Mouse (Mus musculus) intestine, embryonic 15.5 days (tissue): ENCODE measurements around the gene Tnrc18. TPM values are rescaled to one million over a fixed set of nuclear protein-coding genes. Genes with fewer than 3 reads are reported as not detected.

Experiments
- ATAC-seq: fragments of 200-750 bp; cut with Nextera tagmentation; 2 replicates; pipeline ENCODE4 v1.8.0; 2017; ENCODE audit warnings: moderate TSS enrichment, moderate library complexity
- H3K27ac ChIP-seq: fragments of 300-500 bp; sonication (generic); 2 replicates; pipeline ENCODE4 v1.5.1; 2015; ENCODE audit warnings: mild to moderate bottlenecking, inconsistent platforms
- H3K27me3 ChIP-seq: fragments of 300-500 bp; sonication (generic); replicated peaks from 2 replicates; pipeline ENCODE4 v1.6.1; 2015; ENCODE audit warnings: inconsistent platforms
- H3K36me3 ChIP-seq: fragments of 300-500 bp; sonication (generic); 2 replicates; pipeline ENCODE4 v1.6.1; 2015; ENCODE audit warnings: inconsistent platforms
- H3K4me1 ChIP-seq: fragments of 300-500 bp; sonication (generic); replicated peaks from 2 replicates; pipeline ENCODE4 v1.6.1; 2015; ENCODE audit warnings: inconsistent platforms
- H3K4me2 ChIP-seq: fragments of 300-500 bp; sonication (generic); replicated peaks from 2 replicates; pipeline ENCODE4 v1.6.1; 2015; ENCODE audit warnings: mild to moderate bottlenecking, inconsistent platforms
- H3K4me3 ChIP-seq: fragments of 300-500 bp; sonication (generic); replicated peaks from 2 replicates; pipeline ENCODE4 v1.5.1; 2015; ENCODE audit warnings: inconsistent platforms
- H3K9ac ChIP-seq: fragments of 300-500 bp; sonication (generic); 2 replicates; pipeline ENCODE4 v1.6.1; 2015; ENCODE audit warnings: inconsistent platforms
- H3K9me3 ChIP-seq: fragments of 300-500 bp; sonication (generic); 2 replicates; pipeline ENCODE4 v1.6.1; 2016; ENCODE audit warnings: inconsistent platforms
- WGBS: fragments of 180-500 bp; shearing (Covaris S2); methylation state at CpG from one replicate; pipeline ENCODE4 v1.1.7; 2015; 5-methylcytosine and 5-hydroxymethylcytosine counted together
- polyA plus RNA-seq: library from polyadenylated mRNA; unstranded; fragments of >200 nt; fragmentation: Nextera tagmentation; extraction: Ambion mirVana; gene quantifications from 2 replicates; pipeline ENCODE4 v1.2.1, GENCODE M21; 2015

Tnrc18 gene
- polyA plus RNA-seq, 1 experiment from 2014 or later, result 19.5 TPM

DNA sequence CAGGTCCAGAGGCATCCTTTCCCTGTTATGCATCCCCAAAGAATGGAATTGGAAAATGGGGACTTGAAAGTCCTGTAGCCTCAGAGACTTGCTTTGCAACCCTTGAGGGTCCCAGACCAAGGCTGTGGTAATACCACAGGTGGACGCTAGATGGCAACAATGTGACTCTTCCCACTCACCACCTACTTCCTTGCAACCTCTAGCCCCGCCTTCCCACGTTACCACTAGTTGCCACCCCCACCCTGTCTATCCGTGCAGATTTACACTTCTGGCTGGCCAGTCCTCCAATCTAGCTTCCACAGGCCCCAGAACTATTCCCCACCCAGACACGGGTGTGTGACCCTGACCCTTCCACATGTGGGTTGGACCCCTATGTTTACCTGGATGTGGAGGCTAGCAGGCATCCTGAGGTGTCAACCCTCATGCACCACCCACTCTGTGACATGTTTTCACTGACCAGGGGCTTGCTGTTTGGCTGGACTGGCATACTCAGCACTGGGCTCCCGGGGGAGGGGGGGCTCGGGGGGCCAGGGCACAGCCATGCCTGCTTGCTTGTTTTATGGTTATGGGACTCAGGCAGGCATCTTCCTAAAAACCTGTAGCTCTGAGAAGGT, 93.8 kb downstream of the Tnrc18 start:
- Histone ChIP-seq H3K4me3 (no peak overlapping the region), H3K4me2 (peak overlapping the region; percentile 55), H3K4me1 (0 out of 2 replicates have a peak, but pooled peaks cover 3% of the 10 kb centered on the region), H3K9ac (no peak overlapping the region), H3K36me3 (peaks cover 33% of the 10 kb centered on the region), H3K27me3 (no peaks in the 10 kb centered on the region), H3K9me3 (no peaks in the 10 kb centered on the region), H3K27ac (no peak overlapping the region)
- peak; percentile 68 for ATAC-seq
- WGBS, result 9% methylated on average over 7 of the region's 7 CpGs

GRCm38 (mm10) chr5:142719897-142720296, 97.6 kb downstream of the Tnrc18 start:
- no peak for ATAC-seq
- no peaks in the 10 kb centered on the region for H3K36me3 ChIP-seq
- H3K9ac ChIP-seq, result no peak overlapping the region
- no peak overlapping the region for H3K4me2 ChIP-seq
- H3K27ac ChIP-seq, result no peak overlapping the region
- H3K4me1 ChIP-seq, result 0 out of 2 replicates have a peak, but pooled peaks cover 3% of the 10 kb centered on the region
- no peaks in the 10 kb centered on the region for H3K27me3 ChIP-seq
- H3K9me3 ChIP-seq, result no peaks in the 10 kb centered on the region
- 84% methylated on average over 13 of the region's 13 CpGs for WGBS
- H3K4me3 ChIP-seq, result no peak overlapping the region

DNA sequence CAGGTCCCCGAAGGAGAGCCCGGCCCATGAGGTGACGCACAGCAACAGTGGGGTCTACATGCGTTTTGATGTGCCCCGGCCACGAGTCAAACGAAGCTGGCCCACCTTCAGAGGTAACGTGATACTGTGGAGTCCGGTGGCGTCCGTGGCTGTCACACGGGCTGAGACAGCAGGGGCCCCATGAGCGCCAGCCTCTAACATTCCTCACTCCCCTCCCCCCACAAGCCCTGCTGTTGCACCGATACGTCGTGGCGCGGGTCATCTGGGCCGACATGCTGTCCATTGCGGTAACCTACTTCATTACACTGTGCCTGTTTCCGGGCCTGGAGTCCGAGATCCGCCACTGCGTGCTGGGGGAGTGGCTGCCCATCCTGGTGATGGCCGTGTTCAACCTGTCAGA, 99.0 kb downstream of the Tnrc18 start:
- Histone ChIP-seq H3K27me3 (no peaks in the 10 kb centered on the region), H3K4me1 (no peaks in the 10 kb centered on the region), H3K4me3 (no peak overlapping the region), H3K27ac (no peak overlapping the region), H3K9ac (no peak overlapping the region), H3K36me3 (no peaks in the 10 kb centered on the region), H3K9me3 (no peaks in the 10 kb centered on the region), H3K4me2 (no peak overlapping the region)
- ATAC-seq, result no peak
- 65% methylated on average over 25 of the region's 25 CpGs for WGBS

DNA sequence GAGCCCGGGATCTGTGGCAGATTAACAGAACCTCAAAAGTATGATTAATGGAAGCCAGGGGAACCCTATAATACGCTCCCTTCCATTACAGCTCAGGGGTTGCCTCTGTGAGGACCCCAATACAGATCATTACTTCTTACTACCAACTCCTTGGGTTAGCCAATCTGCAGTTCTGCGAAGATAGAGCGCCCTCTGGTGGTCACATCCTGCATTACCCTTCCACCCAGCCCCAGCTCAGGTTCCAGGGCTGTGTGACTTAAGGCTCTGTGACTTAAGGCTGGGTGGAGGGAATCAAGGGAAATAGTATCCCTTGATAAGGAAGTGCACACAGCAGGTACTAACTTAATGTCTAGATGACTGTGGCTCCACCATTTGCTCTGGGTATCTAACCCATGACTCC, 99.4 kb downstream of the Tnrc18 start:
- Histone ChIP-seq H3K4me1 (no peaks in the 10 kb centered on the region), H3K4me3 (no peak overlapping the region), H3K9ac (no peak overlapping the region), H3K4me2 (no peak overlapping the region), H3K9me3 (no peaks in the 10 kb centered on the region), H3K36me3 (no peaks in the 10 kb centered on the region), H3K27ac (no peak overlapping the region), H3K27me3 (no peaks in the 10 kb centered on the region)
- 20% methylated on average over 4 of the region's 4 CpGs for WGBS
- ATAC-seq, result 0 out of 2 replicates have a peak, but pooled peaks have one; percentile 21

GRCm38 (mm10) chr5:142716056-142716455, 101.4 kb downstream of the Tnrc18 start:
- ATAC-seq, result no peak
- Histone ChIP-seq H3K4me3 (no peak overlapping the region), H3K27me3 (no peaks in the 10 kb centered on the region), H3K27ac (no peak overlapping the region), H3K4me2 (no peak overlapping the region), H3K9me3 (no peaks in the 10 kb centered on the region), H3K4me1 (no peaks in the 10 kb centered on the region), H3K36me3 (no peaks in the 10 kb centered on the region), H3K9ac (no peak overlapping the region)
- 84% methylated on average over 6 of the region's 6 CpGs for WGBS

GRCm38 (mm10) chr5:142715059-142715458, 102.4 kb downstream of the Tnrc18 start:
- Histone ChIP-seq H3K4me2 (no peak overlapping the region), H3K27me3 (no peaks in the 10 kb centered on the region), H3K4me3 (no peak overlapping the region), H3K36me3 (no peaks in the 10 kb centered on the region), H3K9ac (no peak overlapping the region), H3K4me1 (no peaks in the 10 kb centered on the region), H3K27ac (no peak overlapping the region), H3K9me3 (no peaks in the 10 kb centered on the region)
- no peak for ATAC-seq
- 80% methylated on average over 9 of the region's 9 CpGs for WGBS

DNA sequence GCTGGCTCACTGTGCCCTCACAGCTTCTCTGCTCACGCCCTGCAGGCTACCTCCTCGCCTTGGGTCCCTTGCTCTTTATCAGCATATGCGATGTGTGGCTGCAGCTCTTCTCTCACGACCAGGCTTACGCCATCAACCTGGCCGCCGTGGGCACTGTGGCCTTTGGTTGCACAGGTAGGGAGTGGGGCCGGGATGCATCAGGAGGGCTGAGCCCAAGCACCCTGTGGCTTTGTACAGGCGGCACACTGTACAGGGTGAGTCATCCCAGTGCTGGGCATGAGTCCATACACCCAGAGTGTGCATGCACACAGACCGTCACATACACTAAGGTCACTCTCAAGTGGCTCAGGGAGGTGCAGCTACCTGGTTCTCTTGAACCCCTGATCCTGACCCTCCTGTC, 103.5 kb downstream of the Tnrc18 start:
- Histone ChIP-seq H3K4me3 (no peak overlapping the region), H3K27ac (no peak overlapping the region), H3K9me3 (no peaks in the 10 kb centered on the region), H3K4me1 (no peaks in the 10 kb centered on the region), H3K36me3 (no peaks in the 10 kb centered on the region), H3K27me3 (no peaks in the 10 kb centered on the region), H3K4me2 (no peak overlapping the region), H3K9ac (no peak overlapping the region)
- ATAC-seq, result no peak
- WGBS, result 87% methylated on average over 10 of the region's 10 CpGs

DNA sequence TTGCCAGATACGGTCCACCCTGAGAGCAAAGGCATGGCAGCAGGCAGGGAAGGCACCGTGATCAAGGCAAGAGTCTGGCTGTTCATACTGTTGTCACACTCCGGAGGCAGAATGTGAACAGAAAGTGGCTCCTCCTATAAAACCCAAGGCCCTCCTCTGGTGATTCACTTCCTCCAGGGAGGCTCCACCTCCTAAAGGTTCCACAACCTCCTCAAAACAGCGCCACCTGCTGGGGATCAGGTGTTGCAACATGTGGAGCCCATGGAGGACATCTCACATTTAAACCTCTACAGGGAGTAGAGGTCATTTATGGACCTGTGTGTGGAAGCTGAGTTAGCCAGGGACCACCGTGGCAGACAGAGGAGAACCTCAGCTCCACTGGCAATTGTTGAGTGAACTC, 105.1 kb downstream of the Tnrc18 start:
- ATAC-seq, result no peak

DNA sequence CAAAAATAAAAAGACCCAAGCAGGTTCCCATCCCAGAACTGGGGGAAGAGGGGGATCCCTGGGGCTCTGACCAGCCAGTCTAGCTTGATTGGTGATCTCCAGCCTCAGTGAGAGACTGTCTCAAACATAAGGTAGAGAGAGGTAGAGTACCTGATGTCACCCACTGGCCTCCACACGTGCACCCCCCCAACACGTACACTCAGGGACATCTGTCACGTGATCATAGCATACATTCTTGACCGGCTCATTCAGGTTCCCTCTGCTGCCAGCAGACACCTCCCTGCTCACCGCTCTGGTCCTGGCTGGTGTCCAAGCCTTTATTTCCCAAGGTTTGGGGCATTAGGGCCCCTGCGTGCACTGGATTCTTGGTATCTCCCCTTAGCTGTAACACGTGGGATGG, 108.0 kb downstream of the Tnrc18 start:
- WGBS, result 77% methylated on average over 7 of the region's 7 CpGs

More for the DNA sequence above, 105.1 kb downstream of the Tnrc18 start:
- WGBS, result 84% methylated on average over 5 of the region's 5 CpGs
- Histone ChIP-seq H3K27ac (no peak overlapping the region), H3K9ac (no peak overlapping the region), H3K4me2 (no peak overlapping the region), H3K4me3 (no peak overlapping the region), H3K27me3 (no peaks in the 10 kb centered on the region), H3K4me1 (no peaks in the 10 kb centered on the region), H3K36me3 (no peaks in the 10 kb centered on the region), H3K9me3 (no peaks in the 10 kb centered on the region)

DNA sequence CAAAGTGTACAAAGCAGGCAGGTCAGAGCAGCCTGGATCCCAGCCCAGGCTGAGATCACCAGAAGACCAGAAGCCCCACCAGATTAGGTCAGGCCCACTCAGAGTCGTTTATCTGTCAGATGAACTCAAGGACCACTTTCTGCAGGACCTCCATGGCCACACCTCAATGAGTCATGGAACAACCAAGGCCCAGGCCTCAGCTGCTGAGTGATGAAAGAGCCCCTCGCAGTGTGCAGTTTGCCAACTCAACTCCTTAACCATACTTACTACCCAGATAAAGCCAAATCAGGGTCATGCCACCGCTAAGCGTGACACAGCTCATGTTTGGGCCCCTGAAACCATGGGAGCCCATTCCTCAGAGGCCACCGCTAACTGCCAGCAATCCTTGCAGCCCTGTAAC, 109.8 kb downstream of the Tnrc18 start:
- 84% methylated on average over 5 of the region's 5 CpGs for WGBS
- no peak for ATAC-seq
- Histone ChIP-seq H3K4me1 (peaks cover under 1% of the 10 kb centered on the region; the same call in 1 of the 2 replicates), H3K9me3 (no peaks in the 10 kb centered on the region), H3K27ac (no peak overlapping the region), H3K4me3 (no peak overlapping the region), H3K36me3 (no peaks in the 10 kb centered on the region), H3K4me2 (no peak overlapping the region), H3K27me3 (0 out of 2 replicates have a peak, but pooled peaks cover 4% of the 10 kb centered on the region), H3K9ac (no peak overlapping the region)

More for the DNA sequence above, 108.0 kb downstream of the Tnrc18 start:
- Histone ChIP-seq H3K27ac (no peak overlapping the region), H3K4me3 (no peak overlapping the region), H3K36me3 (no peaks in the 10 kb centered on the region), H3K9me3 (no peaks in the 10 kb centered on the region), H3K27me3 (no peaks in the 10 kb centered on the region), H3K4me1 (no peaks in the 10 kb centered on the region), H3K9ac (no peak overlapping the region), H3K4me2 (no peak overlapping the region)
- ATAC-seq, result no peak

GRCm38 (mm10) chr5:142703569-142703968, 113.9 kb downstream of the Tnrc18 start:
- no peaks in the 10 kb centered on the region for H3K9me3 ChIP-seq
- WGBS, result 88% methylated on average over 10 of the region's 10 CpGs
- no peak overlapping the region for H3K4me3 ChIP-seq
- H3K27me3 ChIP-seq, result peaks cover 10% of the 10 kb centered on the region
- H3K4me2 ChIP-seq, result no peak overlapping the region
- H3K4me1 ChIP-seq, result peaks cover 13% of the 10 kb centered on the region
- ATAC-seq, result no peak
- H3K27ac ChIP-seq, result no peak overlapping the region
- no peak overlapping the region for H3K9ac ChIP-seq
- no peaks in the 10 kb centered on the region for H3K36me3 ChIP-seq

- peaks cover 13% of the 10 kb centered on the region for H3K4me1 ChIP-seq
- peak overlapping the region; percentile 100 for H3K4me2 ChIP-seq
- H3K27ac ChIP-seq, result no peak overlapping the region
- ATAC-seq, result peak; percentile 5; the same call in 1 of the 2 replicates
- H3K27me3 ChIP-seq, result peaks cover 10% of the 10 kb centered on the region
- 20% methylated on average over 18 of the region's 18 CpGs for WGBS
- H3K36me3 ChIP-seq, result no peaks in the 10 kb centered on the region
- H3K9ac ChIP-seq, result peak overlapping the region; percentile 60
- no peaks in the 10 kb centered on the region for H3K9me3 ChIP-seq
- peak overlapping the region; percentile 62 for H3K4me3 ChIP-seq
These were observed 114.8 kb downstream of the Tnrc18 start for GRCm38 (mm10) chr5:142702511-142703138.
